Comparison of ENCODE assay signal across 8 mouse cellular contexts in the genomic region with DNA sequence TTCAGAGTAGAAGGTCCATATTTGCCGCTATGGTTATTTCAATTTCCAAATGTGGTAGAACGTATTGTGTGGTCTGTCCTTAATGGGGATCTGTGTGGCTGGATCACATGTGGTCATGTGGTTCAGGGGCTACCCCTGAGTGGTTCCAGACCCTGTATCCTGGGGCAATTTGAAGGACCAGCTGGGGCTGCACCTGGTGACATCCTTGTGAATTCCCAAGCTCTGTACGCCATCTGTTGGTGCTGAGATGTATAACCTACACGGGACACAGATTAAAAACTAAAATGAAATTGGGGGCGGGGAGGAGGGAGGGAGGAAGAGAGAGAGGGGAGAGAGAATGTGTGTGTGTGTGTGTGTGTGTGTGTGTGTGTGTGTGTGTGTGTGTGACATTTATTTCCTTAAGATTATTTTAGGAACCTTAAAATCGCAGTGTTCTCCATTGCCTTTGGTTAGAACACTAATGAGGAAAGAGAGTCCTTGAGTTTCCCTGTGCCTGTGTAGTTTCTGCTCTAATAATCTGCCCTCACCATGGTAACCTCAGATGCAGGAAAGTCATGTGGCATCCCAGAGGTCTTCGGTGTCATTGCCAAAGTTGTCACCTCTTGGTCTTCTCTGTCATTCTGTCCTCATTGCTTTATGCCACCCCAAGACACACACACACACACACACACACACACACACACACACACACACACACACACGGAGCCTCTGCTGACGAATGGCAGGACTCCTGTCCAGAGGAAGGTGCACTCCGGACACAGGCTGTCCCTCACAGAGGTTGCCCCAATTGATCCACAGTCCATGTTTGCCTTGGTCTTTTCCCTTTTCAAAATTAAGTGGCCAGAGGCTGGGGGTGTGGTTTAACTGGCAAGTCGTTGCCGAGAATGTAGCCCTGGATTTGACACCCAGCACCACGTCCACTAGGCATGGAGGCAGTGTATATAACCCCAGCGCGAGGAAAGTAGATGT. TPM values are rescaled to one million over a fixed set of nuclear protein-coding genes. Genes with fewer than 3 reads are reported as not detected.
DNase-seq lines count a peak whose midpoint lies in the region; ATAC-seq and TF ChIP-seq lines count a peak whose summit lies in the region.

No protein-coding gene starts in this region.

- ATAC-seq in cerebellum, adult (ENCODE audit: insufficient number of reproducible peaks, low FRiP score, low TSS enrichment), result 0 out of 2 replicates have a peak, but pooled peaks have one; percentile 31
- ATAC-seq in forebrain, embryonic 14.5 days, result peak; percentile 77
- ATAC-seq in midbrain, postnatal 0 days (ENCODE audit: low FRiP score), result peak; percentile 58; the same call in 1 of the 2 replicates
- ATAC-seq in erythroblast, adult 5-6 weeks (replicated peaks; ENCODE audit: low FRiP score, poor library complexity, severe bottlenecking), result no peak

- H3K27me3 ChIP-seq in C2C12 (ENCODE audit: control insufficient read depth, insufficient read depth, insufficient read length), result no peaks in the 10 kb centered on the region
- H3K27me3 ChIP-seq in forebrain, embryonic 14.5 days (replicated peaks; ENCODE audit: control insufficient read depth, insufficient read depth, low read length), result no peaks in the 10 kb centered on the region
- no peaks in the 10 kb centered on the region for H3K27me3 ChIP-seq in midbrain, postnatal 0 days (ENCODE audit: insufficient read depth, low read length)

- no peak overlapping the region for H3K4me3 ChIP-seq in gastrocnemius, adult 2 months
- no peak overlapping the region for H3K4me3 ChIP-seq in C2C12 (ENCODE audit: insufficient read depth, poor library complexity, severe bottlenecking)
- no peak overlapping the region for H3K4me3 ChIP-seq in forebrain, embryonic 14.5 days (ENCODE audit: low read depth, low read length)
- H3K4me3 ChIP-seq in left cerebral cortex, adult 2 months, result no peak overlapping the region
- no peak overlapping the region for H3K4me3 ChIP-seq in midbrain, postnatal 0 days (ENCODE audit: low read depth, low read length)

- no peaks in the 10 kb centered on the region for H3K79me2 ChIP-seq in C2C12 (ENCODE audit: control insufficient read depth, insufficient read depth)

- H3K36me3 ChIP-seq in C2C12 (ENCODE audit: control insufficient read depth, insufficient read depth), result no peaks in the 10 kb centered on the region
- H3K36me3 ChIP-seq in forebrain, embryonic 14.5 days (ENCODE audit: control insufficient read depth, insufficient read depth, low read length), result peaks cover 14% of the 10 kb centered on the region; the same call in 1 of the 2 replicates
- peaks cover 21% of the 10 kb centered on the region for H3K36me3 ChIP-seq in midbrain, postnatal 0 days (ENCODE audit: insufficient read depth, low read length)

- H3K4me2 ChIP-seq in forebrain, embryonic 14.5 days (ENCODE audit: low read length), result no peak overlapping the region
- no peak overlapping the region for H3K4me2 ChIP-seq in midbrain, postnatal 0 days (ENCODE audit: low read depth, low read length, poor library complexity, severe bottlenecking)

- H3K79me3 ChIP-seq in C2C12 (ENCODE audit: low read depth), result no peaks in the 10 kb centered on the region

- no peak overlapping the region for H3K9ac ChIP-seq in forebrain, embryonic 14.5 days (ENCODE audit: low read length)
- H3K9ac ChIP-seq in midbrain, postnatal 0 days (replicated peaks; ENCODE audit: low read length, poor library complexity, severe bottlenecking), result no peak overlapping the region

- peak; percentile 65 for TF ChIP-seq CTCF in gastrocnemius, adult 2 months (IDR thresholded peaks at IDR 0.05)
- TF ChIP-seq CTCF in C2C12 (IDR thresholded peaks at IDR 0.05; ENCODE audit: control insufficient read depth, insufficient read depth, insufficient read length), result peak; percentile 25
- peak; percentile 52 for TF ChIP-seq CTCF in left cerebral cortex, adult 2 months (IDR thresholded peaks at IDR 0.05)
- peak; percentile 76 for TF ChIP-seq CTCF in midbrain, postnatal 0 days (IDR thresholded peaks at IDR 0.05)

- peaks cover 3% of the 10 kb centered on the region; the same call in 1 of the 2 replicates for H3K4me1 ChIP-seq in forebrain, embryonic 14.5 days (ENCODE audit: control insufficient read depth, insufficient read depth, low read length)
- no peaks in the 10 kb centered on the region for H3K4me1 ChIP-seq in midbrain, postnatal 0 days (ENCODE audit: insufficient read depth, low read length)

- WGBS in forebrain, embryonic 14.5 days, result 53% methylated on average over 14 of the region's 15 CpGs
- WGBS in midbrain, postnatal 0 days, result 48% methylated on average over 15 of the region's 15 CpGs

- H3K27ac ChIP-seq in gastrocnemius, adult 2 months, result peak overlapping the region; percentile 97
- H3K27ac ChIP-seq in forebrain, embryonic 14.5 days (ENCODE audit: low read depth, low read length), result no peak overlapping the region
- H3K27ac ChIP-seq in left cerebral cortex, adult 2 months, result peak overlapping the region; percentile 57
- no peak overlapping the region for H3K27ac ChIP-seq in midbrain, postnatal 0 days (ENCODE audit: low read depth, low read length)

- H3ac ChIP-seq in C2C12 (ENCODE audit: control insufficient read depth, insufficient read length, low read depth), result no peak overlapping the region

- DNase-seq in gastrocnemius, adult 2 months, result peak; percentile 60
- DNase-seq in gastrocnemius, postnatal 14 days, result no peak
- DNase-seq in forebrain, embryonic 14.5 days (ENCODE audit: low spot score), result peak; percentile 79
- peak in 1 of 2 experiments; percentile 42 for DNase-seq in left cerebral cortex, adult 2 months (ENCODE audit: extremely low spot score in 1 of 2, low spot score in 2 of 2)
- peak; percentile 85 for DNase-seq in midbrain, postnatal 0 days (ENCODE audit: low spot score)

- H3K9me3 ChIP-seq in forebrain, embryonic 14.5 days (replicated peaks; ENCODE audit: control insufficient read depth, low read length), result no peaks in the 10 kb centered on the region
- H3K9me3 ChIP-seq in midbrain, postnatal 0 days (ENCODE audit: low read length), result no peaks in the 10 kb centered on the region

- intact Hi-C loops in gastrocnemius, adult 2 months (cut with DNase I), result loop anchor here (2.0 to 5.0 kb wide), 5 partner anchors 67 to 228 kb away; no protein-coding TSS in a partner anchor
- intact Hi-C loops in gastrocnemius, postnatal 14 days (cut with DNase I; ENCODE audit: low total_unique reads), result loop anchor here (2.0 kb wide), 1 partner anchor 48 kb away; no protein-coding TSS in a partner anchor
- intact Hi-C loops in left cerebral cortex, adult 2 months (cut with DNase I), result loop anchor here (1.0 to 10.0 kb wide), 6 partner anchors 48 to 350 kb away; a partner anchor contains a TSS

TF ChIP-seq in C2C12, 6 proteins besides CTCF, POLR2A, EP300 and RAD21:
- TF ChIP-seq FOSL1 (IDR thresholded peaks at IDR 0.05; ENCODE audit: insufficient read depth, low read length, poor library complexity, severe bottlenecking) (no peak), MYOD1 (IDR thresholded peaks at IDR 0.05; ENCODE audit: control insufficient read depth, insufficient read length, low read depth) (no peak), MAX (IDR thresholded peaks at IDR 0.05) (no peak), USF1 (IDR thresholded peaks at IDR 0.05; ENCODE audit: low read depth) (no peak), CEBPB (IDR thresholded peaks at IDR 0.05; ENCODE audit: low read depth) (no peak), MYOG (IDR thresholded peaks at IDR 0.05; ENCODE audit: control insufficient read depth, extremely low read depth, insufficient read length) (no peak)

RNA-seq across cellular contexts. Expression of a gene that starts 15.6 kb away (rescaled TPM):
- total RNA-seq in gastrocnemius, adult 2 months (2021), result not detected
- total RNA-seq in gastrocnemius, postnatal 14 days (2021), result not detected
- not detected for polyA plus RNA-seq in C2C12 (2012; fragmentation: generic; extraction: Trizol)
- polyA plus RNA-seq in forebrain, embryonic 14.5 days (2014; fragmentation: Nextera tagmentation; extraction: Ambion mirVana), result not detected in 2 replicates
- total RNA-seq in left cerebral cortex, adult 2 months (2021), result not detected
- total RNA-seq in midbrain, postnatal 0 days (2014; rRNA removed), result not detected in 2 replicates
- not detected in 2 replicates for polyA plus RNA-seq in midbrain, postnatal 0 days (2015; fragmentation: Nextera tagmentation; extraction: Ambion mirVana)
- total RNA-seq in erythroblast, adult 5-6 weeks (2015; ENCODE audit: low replicate concordance), result not detected in 2 replicates
- not detected in 2 replicates for total RNA-seq in erythroblast, adult 5-6 weeks (2017; ENCODE audit: low replicate concordance)

RNA-seq across cellular contexts. Expression of a gene that starts 51.3 kb away (rescaled TPM):
- total RNA-seq in gastrocnemius, adult 2 months (2021), result 10 to 100 TPM; 21.9 to 23.1 TPM
- 10 to 100 TPM; 17.5 to 22.5 TPM for total RNA-seq in gastrocnemius, postnatal 14 days (2021)
- polyA plus RNA-seq in C2C12 (2012; fragmentation: generic; extraction: Trizol), result 0.14 TPM
- polyA plus RNA-seq in forebrain, embryonic 14.5 days (2014; fragmentation: Nextera tagmentation; extraction: Ambion mirVana), result 22.1 and 32.4 TPM in 2 replicates
- total RNA-seq in left cerebral cortex, adult 2 months (2021), result 100 to 1,000 TPM; 200 to 201 TPM
- total RNA-seq in midbrain, postnatal 0 days (2014; rRNA removed), result 61.9 and 64.0 TPM in 2 replicates
- 52.6 and 56.2 TPM in 2 replicates for polyA plus RNA-seq in midbrain, postnatal 0 days (2015; fragmentation: Nextera tagmentation; extraction: Ambion mirVana)
- 1.3 TPM in 1 of 2 replicates, not detected in the other for total RNA-seq in erythroblast, adult 5-6 weeks (2015; ENCODE audit: low replicate concordance)
- total RNA-seq in erythroblast, adult 5-6 weeks (2017; ENCODE audit: low replicate concordance), result 0.84 and 3.2 TPM in 2 replicates

Comparison
In these comparisons a context has a peak if more than half of its experiments do, and no peak if none do; other contexts are left out.
1. H3K27ac ChIP-seq: peak in gastrocnemius, adult 2 months (single experiment) and left cerebral cortex, adult 2 months (single experiment); none in forebrain, embryonic 14.5 days (single experiment) and midbrain, postnatal 0 days (single experiment).
2. CTCF ChIP-seq: peak in every context shown above with its lines; median percentile 76 in midbrain, postnatal 0 days; 65 in gastrocnemius, adult 2 months; 52 in left cerebral cortex, adult 2 months; 25 in C2C12.
3. RNA of a gene that starts 51.3 kb away (total RNA-seq): 200 to 201 TPM in left cerebral cortex, adult 2 months, 61.9 to 64.0 TPM in midbrain, postnatal 0 days, 21.9 to 23.1 TPM in gastrocnemius, adult 2 months and 17.5 to 22.5 TPM in gastrocnemius, postnatal 14 days; 0.84 to 3.2 TPM in erythroblast, adult 5-6 weeks; every median in the first group is over 4 times any median in the second.